Mouse (Mus musculus) midbrain, embryonic 14.5 days (tissue): ENCODE measurements around the gene Gstt2. TPM values are rescaled to one million over a fixed set of nuclear protein-coding genes. Genes with fewer than 3 reads are reported as not detected.

Experiments
- polyA plus RNA-seq: library from polyadenylated mRNA; unstranded; fragments of >200 nt; fragmentation: Nextera tagmentation; extraction: Ambion mirVana; gene quantifications from 2 replicates; pipeline ENCODE4 v1.2.1, GENCODE M21; 2014

Gene Gstt2
- polyA plus RNA-seq, 1 experiment from 2014 or later, result 4.3 TPM

Other genes starting within 250 kb of the Gstt2 start
- gene Ggt5, start 248.1 kb downstream of the Gstt2 start, polyA plus RNA-seq, result 0.97 and 1.9 TPM in 2 replicates
- 2.3 and 2.5 TPM in 2 replicates for gene Susd2, start 193.4 kb downstream of the Gstt2 start, polyA plus RNA-seq
- gene Cabin1, start 73.1 kb downstream of the Gstt2 start, polyA plus RNA-seq, result 47.2 and 54.5 TPM in 2 replicates
- gene Ddt, start 64.0 kb downstream of the Gstt2 start, polyA plus RNA-seq, result 75.9 and 94.5 TPM in 2 replicates
- not detected in 2 replicates for gene Gm20441, start 56.5 kb downstream of the Gstt2 start, polyA plus RNA-seq
- 0.23 and 1.1 TPM in 2 replicates for gene Gstt3, start 56.0 kb downstream of the Gstt2 start, polyA plus RNA-seq
- 9.8 and 12.4 TPM in 2 replicates for gene Gstt1, start 38.8 kb downstream of the Gstt2 start, polyA plus RNA-seq
- gene Gstt4, start 14.9 kb downstream of the Gstt2 start, polyA plus RNA-seq, result not detected in 2 replicates
- 1,381 and 1,864 TPM in 2 replicates for gene Mif, start 22.8 kb upstream of the Gstt2 start, polyA plus RNA-seq
- gene Derl3, start 56.0 kb upstream of the Gstt2 start, polyA plus RNA-seq, result 1.2 TPM in 2 replicates
- gene Smarcb1, start 84.2 kb upstream of the Gstt2 start, polyA plus RNA-seq, result 277 and 283 TPM in 2 replicates
- 44.2 and 76.8 TPM in 2 replicates for gene Chchd10, start 95.7 kb upstream of the Gstt2 start, polyA plus RNA-seq
- 13.3 and 16.5 TPM in 2 replicates for gene Mmp11, start 99.1 kb upstream of the Gstt2 start, polyA plus RNA-seq
- 0.22 and 0.53 TPM in 2 replicates for gene Gm867, start 103.2 kb upstream of the Gstt2 start, polyA plus RNA-seq
- not detected in 2 replicates for gene Vpreb3, start 105.6 kb upstream of the Gstt2 start, polyA plus RNA-seq
- gene Gm5134, start 117.1 kb upstream of the Gstt2 start, polyA plus RNA-seq, result not detected in 2 replicates
- 11.9 and 14.6 TPM in 2 replicates for gene Zfp280b, start 195.2 kb upstream of the Gstt2 start, polyA plus RNA-seq